Mouse (Mus musculus): ENCODE data around the gene Runx1. TPM values are rescaled to one million over a fixed set of nuclear protein-coding genes. Genes with fewer than 3 reads are reported as not detected.

Runx1 gene
- polyA plus RNA-seq, 1 experiment from 2014 or later = 4.1 TPM

GRCm38 (mm10) chr16:92608180-92608960 is 217.6 kb downstream of the Runx1 start:
- Histone ChIP-seq H3K27ac (ENCODE audit: low read length) (no peak overlapping the region), H3K9ac (ENCODE audit: low read depth, low read length) (no peak overlapping the region), H3K9me3 (replicated peaks; ENCODE audit: control insufficient read depth, low read length) (no peaks in the 10 kb centered on the region), H3K36me3 (ENCODE audit: control insufficient read depth, insufficient read depth) (no peaks in the 10 kb centered on the region; the same call in 1 of the 2 replicates), H3K4me2 (ENCODE audit: low read depth, low read length) (no peak overlapping the region), H3K4me3 (ENCODE audit: low read depth, low read length) (no peak overlapping the region), H3K27me3 (ENCODE audit: control insufficient read depth, insufficient read depth, low read depth, low read length) (no peaks in the 10 kb centered on the region), H3K4me1 (ENCODE audit: control insufficient read depth, low read depth, low read length) (no peaks in the 10 kb centered on the region)
- no peak for ATAC-seq (ENCODE audit: low read depth)
- 71% methylated on average over 14 of the region's 14 CpGs for WGBS (ENCODE audit: insufficient replicate concordance)

- 79% methylated on average over 7 of the region's 7 CpGs for WGBS (ENCODE audit: insufficient replicate concordance)
- Histone ChIP-seq H3K27ac (ENCODE audit: low read length) (no peak overlapping the region), H3K4me2 (ENCODE audit: low read depth, low read length) (no peak overlapping the region), H3K4me1 (ENCODE audit: control insufficient read depth, low read depth, low read length) (no peaks in the 10 kb centered on the region), H3K36me3 (ENCODE audit: control insufficient read depth, insufficient read depth) (no peaks in the 10 kb centered on the region; the same call in 1 of the 2 replicates), H3K9me3 (replicated peaks; ENCODE audit: control insufficient read depth, low read length) (no peaks in the 10 kb centered on the region), H3K4me3 (ENCODE audit: low read depth, low read length) (no peak overlapping the region), H3K27me3 (ENCODE audit: control insufficient read depth, insufficient read depth, low read depth, low read length) (no peaks in the 10 kb centered on the region), H3K9ac (ENCODE audit: low read depth, low read length) (no peak overlapping the region)
- no peak for ATAC-seq (ENCODE audit: low read depth)
These were observed 219.4 kb downstream of the Runx1 start for GRCm38 (mm10) chr16:92606491-92606965.

GRCm38 (mm10) chr16:92605606-92606490 is 220.1 kb downstream of the Runx1 start:
- WGBS (ENCODE audit: insufficient replicate concordance) = 78% methylated on average over 63 of the region's 64 CpGs
- H3K9ac ChIP-seq (ENCODE audit: low read depth, low read length) = no peak overlapping the region
- ATAC-seq (ENCODE audit: low read depth) = no peak
- no peaks in the 10 kb centered on the region for H3K9me3 ChIP-seq (replicated peaks; ENCODE audit: control insufficient read depth, low read length)
- peak overlapping the region; percentile 12 for H3K4me2 ChIP-seq (ENCODE audit: low read depth, low read length)
- no peaks in the 10 kb centered on the region for H3K4me1 ChIP-seq (ENCODE audit: control insufficient read depth, low read depth, low read length)
- H3K4me3 ChIP-seq (ENCODE audit: low read depth, low read length) = no peak overlapping the region
- no peaks in the 10 kb centered on the region; the same call in 1 of the 2 replicates for H3K36me3 ChIP-seq (ENCODE audit: control insufficient read depth, insufficient read depth)
- no peak overlapping the region for H3K27ac ChIP-seq (ENCODE audit: low read length)
- no peaks in the 10 kb centered on the region for H3K27me3 ChIP-seq (ENCODE audit: control insufficient read depth, insufficient read depth, low read depth, low read length)

- Histone ChIP-seq H3K4me2 (ENCODE audit: low read depth, low read length) (no peak overlapping the region), H3K4me1 (ENCODE audit: control insufficient read depth, low read depth, low read length) (no peaks in the 10 kb centered on the region), H3K4me3 (ENCODE audit: low read depth, low read length) (no peak overlapping the region), H3K36me3 (ENCODE audit: control insufficient read depth, insufficient read depth) (no peaks in the 10 kb centered on the region; the same call in 1 of the 2 replicates), H3K9ac (ENCODE audit: low read depth, low read length) (no peak overlapping the region), H3K27ac (ENCODE audit: low read length) (no peak overlapping the region), H3K9me3 (replicated peaks; ENCODE audit: control insufficient read depth, low read length) (no peaks in the 10 kb centered on the region), H3K27me3 (ENCODE audit: control insufficient read depth, insufficient read depth, low read depth, low read length) (no peaks in the 10 kb centered on the region)
- 60% methylated on average over 11 of the region's 11 CpGs for WGBS (ENCODE audit: insufficient replicate concordance)
- no peak for ATAC-seq (ENCODE audit: low read depth)
These were observed 223.4 kb downstream of the Runx1 start for GRCm38 (mm10) chr16:92602504-92602903.

- no peaks in the 10 kb centered on the region for H3K4me1 ChIP-seq (ENCODE audit: control insufficient read depth, low read depth, low read length)
- H3K4me2 ChIP-seq (ENCODE audit: low read depth, low read length) = no peak overlapping the region
- no peak overlapping the region for H3K27ac ChIP-seq (ENCODE audit: low read length)
- 46% methylated on average over 9 of the region's 9 CpGs for WGBS (ENCODE audit: insufficient replicate concordance)
- no peak overlapping the region for H3K4me3 ChIP-seq (ENCODE audit: low read depth, low read length)
- H3K9ac ChIP-seq (ENCODE audit: low read depth, low read length) = no peak overlapping the region
- no peaks in the 10 kb centered on the region for H3K9me3 ChIP-seq (replicated peaks; ENCODE audit: control insufficient read depth, low read length)
- no peak for ATAC-seq (ENCODE audit: low read depth)
- H3K27me3 ChIP-seq (ENCODE audit: control insufficient read depth, insufficient read depth, low read depth, low read length) = no peaks in the 10 kb centered on the region
- no peaks in the 10 kb centered on the region; the same call in 1 of the 2 replicates for H3K36me3 ChIP-seq (ENCODE audit: control insufficient read depth, insufficient read depth)
These were observed 224.6 kb downstream of the Runx1 start for GRCm38 (mm10) chr16:92601270-92601826.

GRCm38 (mm10) chr16:92599451-92599850 is 226.5 kb downstream of the Runx1 start:
- H3K4me2 ChIP-seq (ENCODE audit: low read depth, low read length) = no peak overlapping the region
- no peak overlapping the region for H3K9ac ChIP-seq (ENCODE audit: low read depth, low read length)
- no peaks in the 10 kb centered on the region for H3K27me3 ChIP-seq (ENCODE audit: control insufficient read depth, insufficient read depth, low read depth, low read length)
- H3K4me1 ChIP-seq (ENCODE audit: control insufficient read depth, low read depth, low read length) = no peaks in the 10 kb centered on the region
- no peaks in the 10 kb centered on the region for H3K9me3 ChIP-seq (replicated peaks; ENCODE audit: control insufficient read depth, low read length)
- no peak overlapping the region for H3K4me3 ChIP-seq (ENCODE audit: low read depth, low read length)
- ATAC-seq (ENCODE audit: low read depth) = no peak
- no peak overlapping the region for H3K27ac ChIP-seq (ENCODE audit: low read length)
- H3K36me3 ChIP-seq (ENCODE audit: control insufficient read depth, insufficient read depth) = no peaks in the 10 kb centered on the region
- WGBS (ENCODE audit: insufficient replicate concordance) = 63% methylated on average over 11 of the region's 11 CpGs

GRCm38 (mm10) chr16:92597655-92598054 is 228.3 kb downstream of the Runx1 start:
- ATAC-seq (ENCODE audit: low read depth) = no peak

GRCm38 (mm10) chr16:92592207-92592606 is 233.7 kb downstream of the Runx1 start:
- 64% methylated on average over 6 of the region's 6 CpGs for WGBS (ENCODE audit: insufficient replicate concordance)
- no peak for ATAC-seq (ENCODE audit: low read depth)
- Histone ChIP-seq H3K4me1 (ENCODE audit: control insufficient read depth, low read depth, low read length) (no peaks in the 10 kb centered on the region), H3K27me3 (ENCODE audit: control insufficient read depth, insufficient read depth, low read depth, low read length) (no peaks in the 10 kb centered on the region), H3K9me3 (replicated peaks; ENCODE audit: control insufficient read depth, low read length) (no peaks in the 10 kb centered on the region), H3K4me3 (ENCODE audit: low read depth, low read length) (no peak overlapping the region), H3K9ac (ENCODE audit: low read depth, low read length) (no peak overlapping the region), H3K4me2 (ENCODE audit: low read depth, low read length) (no peak overlapping the region), H3K27ac (ENCODE audit: low read length) (no peak overlapping the region), H3K36me3 (ENCODE audit: control insufficient read depth, insufficient read depth) (no peaks in the 10 kb centered on the region)

More at GRCm38 (mm10) chr16:92597655-92598054, 228.3 kb downstream of the Runx1 start:
- Histone ChIP-seq H3K27ac (ENCODE audit: low read length) (no peak overlapping the region), H3K27me3 (ENCODE audit: control insufficient read depth, insufficient read depth, low read depth, low read length) (no peaks in the 10 kb centered on the region), H3K9ac (ENCODE audit: low read depth, low read length) (no peak overlapping the region), H3K4me1 (ENCODE audit: control insufficient read depth, low read depth, low read length) (no peaks in the 10 kb centered on the region), H3K9me3 (replicated peaks; ENCODE audit: control insufficient read depth, low read length) (no peaks in the 10 kb centered on the region), H3K4me2 (ENCODE audit: low read depth, low read length) (no peak overlapping the region), H3K4me3 (ENCODE audit: low read depth, low read length) (no peak overlapping the region), H3K36me3 (ENCODE audit: control insufficient read depth, insufficient read depth) (no peaks in the 10 kb centered on the region)
- WGBS (ENCODE audit: insufficient replicate concordance) = 51% methylated on average over 11 of the region's 11 CpGs

All from liver, embryonic 16.5 days (tissue).